Mouse (Mus musculus): ENCODE results near the gene Dnajc9. TPM values are rescaled to one million over a fixed set of nuclear protein-coding genes. Genes with fewer than 3 reads are reported as not detected.
A peak's percentile ranks its signal among the peaks of the same experiment; 100 is the strongest.

Dnajc9 gene
- total and polyA plus RNA-seq, 3 experiments: 28.8 to 40.3 (median 33.6) TPM

- no peak for DNase-seq
These were observed 25.5 kb downstream of the Dnajc9 start for GRCm38 (mm10) chr14:20363230-20363629.

- DNase-seq: peak; percentile 94
These were observed 40.6 kb downstream of the Dnajc9 start, which contains the start of the genes Ecd and Fam149b for GRCm38 (mm10) chr14:20347991-20348541. Ecd (minus strand) TSS chr14:20348121. Fam149b (plus strand) TSS chr14:20348162.

GRCm38 (mm10) chr14:20347441-20347990 lies 41.2 kb downstream of the Dnajc9 start:
- no peak for DNase-seq

- DNase-seq: peak; percentile 14
These were observed 42.8 kb downstream of the Dnajc9 start for GRCm38 (mm10) chr14:20345885-20346284.

GRCm38 (mm10) chr14:20340866-20341265 lies 47.8 kb downstream of the Dnajc9 start:
- no peak for DNase-seq

GRCm38 (mm10) chr14:20340149-20340548 lies 48.6 kb downstream of the Dnajc9 start:
- peak; percentile 19 for DNase-seq

GRCm38 (mm10) chr14:20339415-20339814 lies 49.3 kb downstream of the Dnajc9 start:
- no peak for DNase-seq

Other genes with a start within 250 kb of the Dnajc9 start
- 1 to 10 TPM; 8.6 to 9.5 TPM for gene Kcnk5, start 207.1 kb downstream of the Dnajc9 start, total RNA-seq (2021)
- 6.4 and 9.8 TPM in 2 replicates for gene Kcnk5, start 207.1 kb downstream of the Dnajc9 start, polyA plus RNA-seq (2012; rRNA removed)
- gene Kcnk16, start 119.7 kb downstream of the Dnajc9 start, total RNA-seq (2021): not detected
- gene Kcnk16, start 119.7 kb downstream of the Dnajc9 start, polyA plus RNA-seq (2012; rRNA removed): not detected in 2 replicates
- 10 to 100 TPM; 45.7 to 55.2 TPM for gene Nudt13, start 94.2 kb downstream of the Dnajc9 start, total RNA-seq (2021)
- 22.3 and 23.2 TPM in 2 replicates for gene Nudt13, start 94.2 kb downstream of the Dnajc9 start, polyA plus RNA-seq (2012; rRNA removed)
- 10 to 100 TPM; 41.4 to 43.6 TPM for gene Ecd, start 40.8 kb downstream of the Dnajc9 start, total RNA-seq (2021)
- gene Ecd, start 40.8 kb downstream of the Dnajc9 start, polyA plus RNA-seq (2012; rRNA removed): 10.3 and 14.9 TPM in 2 replicates
- gene Fam149b, start 40.7 kb downstream of the Dnajc9 start, total RNA-seq (2021): 10 to 100 TPM; 40.2 to 41.6 TPM
- gene Fam149b, start 40.7 kb downstream of the Dnajc9 start, polyA plus RNA-seq (2012; rRNA removed): 14.9 and 15.2 TPM in 2 replicates
- gene Mrps16, start 4.7 kb upstream of the Dnajc9 start, total RNA-seq (2021): 10 to 100 TPM; 56.4 to 81.3 TPM
- gene Mrps16, start 4.7 kb upstream of the Dnajc9 start, polyA plus RNA-seq (2012; rRNA removed): 58.8 and 64.4 TPM in 2 replicates
- 1 to 10 TPM; 1.1 to 2.9 TPM for gene Cfap70, start 63.3 kb upstream of the Dnajc9 start, total RNA-seq (2021)
- gene Cfap70, start 63.3 kb upstream of the Dnajc9 start, polyA plus RNA-seq (2012; rRNA removed): 0.06 and 0.12 TPM in 2 replicates
- 100 to 1,000 TPM; 109 to 121 TPM for gene Anxa7, start 91.2 kb upstream of the Dnajc9 start, total RNA-seq (2021)
- 133 and 139 TPM in 2 replicates for gene Anxa7, start 91.2 kb upstream of the Dnajc9 start, polyA plus RNA-seq (2012; rRNA removed)
- gene Mss51, start 108.0 kb upstream of the Dnajc9 start, total RNA-seq (2021): under 1 TPM; 0.21 to 0.61 TPM
- 0.07 and 0.10 TPM in 2 replicates for gene Mss51, start 108.0 kb upstream of the Dnajc9 start, polyA plus RNA-seq (2012; rRNA removed)
- gene Ppp3cb, start 157.7 kb upstream of the Dnajc9 start, total RNA-seq (2021): 10 to 100 TPM; 55.2 to 71.6 TPM
- gene Ppp3cb, start 157.7 kb upstream of the Dnajc9 start, polyA plus RNA-seq (2012; rRNA removed): 2.1 and 2.8 TPM in 2 replicates